Mouse (Mus musculus) heart, adult 18-20 months (tissue): Measurements from ENCODE around the gene Ckap5. TPM values are rescaled to one million over a fixed set of nuclear protein-coding genes. Genes with fewer than 3 reads are reported as not detected.
"Not testable (repeated sequence)": the region's sequence is repeated elsewhere in the genome, so short reads cannot be mapped to it uniquely, and the experiment has no call there.

Source experiments
- DNase-seq, 2 experiments: peaks; one replicate each; pipeline ENCODE4 v3.0.0; 2021 to 2022; ENCODE audit warnings: mixed read lengths in 1 of 2
- long read RNA-seq, 2 experiments: library from polyadenylated mRNA; stranded (forward); transcript quantifications; one replicate each; pipeline ENCODE4 v2.0.0; 2021
- total RNA-seq, 2 experiments: library from RNA; stranded (reverse); gene quantifications; 2 replicates each; pipeline ENCODE4 v1.2.3; 2021

Gene Ckap5
- 10 to 100 TPM; 49.1 to 50.4 TPM for total RNA-seq
- long read RNA-seq, experiment 1, full-length matches to known transcripts: 14 of 16 reads
- long read RNA-seq, experiment 1, partial matches to known transcripts: 0 of 16 reads
- long read RNA-seq, experiment 1, other reads (novel, unspliced or antisense): 2 of 16 reads
- long read RNA-seq, experiment 2, full-length matches to known transcripts: 2 of 7 reads
- long read RNA-seq, experiment 2, partial matches to known transcripts: 1 of 7 reads
- long read RNA-seq, experiment 2, other reads (novel, unspliced or antisense): 4 of 7 reads

GRCm38 (mm10) chr2:91526294-91527146, at the start of gene Ckap5:
Ckap5 (plus strand) TSS chr2:91526762.
- DNase-seq: peak; percentile 94 to 95

GRCm38 (mm10) chr2:91476841-91477240, 49.7 kb upstream of the Ckap5 start:
- DNase-seq: no peak

GRCm38 (mm10) chr2:91480399-91480801, 46.2 kb upstream of the Ckap5 start:
- no peak for DNase-seq

GRCm38 (mm10) chr2:91480805-91481514, 45.6 kb upstream of the Ckap5 start:
- peak; percentile 65 to 84 for DNase-seq

- DNase-seq: no peak
Measured at GRCm38 (mm10) chr2:91484698-91485097, 41.9 kb upstream of the Ckap5 start.

GRCm38 (mm10) chr2:91485256-91485655, 41.3 kb upstream of the Ckap5 start:
- DNase-seq: no peak

- peak in 1 of 2 experiments; percentile 44 for DNase-seq
Measured at GRCm38 (mm10) chr2:91487295-91487694, 39.3 kb upstream of the Ckap5 start.

GRCm38 (mm10) chr2:91492071-91492635, 34.4 kb upstream of the Ckap5 start:
- DNase-seq: no peak

- DNase-seq: no peak
Measured at GRCm38 (mm10) chr2:91493981-91494380, 32.6 kb upstream of the Ckap5 start.

GRCm38 (mm10) chr2:91498093-91498719, 28.4 kb upstream of the Ckap5 start:
- DNase-seq: peak in 1 of 2 experiments; percentile 27

- no peak for DNase-seq
Measured at GRCm38 (mm10) chr2:91508076-91508475, 18.5 kb upstream of the Ckap5 start.

- DNase-seq: peak; percentile 26 to 38
Measured at GRCm38 (mm10) chr2:91517186-91517585, 9.4 kb upstream of the Ckap5 start.

- DNase-seq: no peak
Measured at GRCm38 (mm10) chr2:91527147-91527486, 555 bp downstream of the Ckap5 start.

- DNase-seq: peak; percentile 92 to 96
Measured at GRCm38 (mm10) chr2:91537588-91538205, 11.1 kb downstream of the Ckap5 start.

GRCm38 (mm10) chr2:91568125-91568524, 41.6 kb downstream of the Ckap5 start:
- DNase-seq: no peak

GRCm38 (mm10) chr2:91580894-91581293, 54.3 kb downstream of the Ckap5 start:
- no peak for DNase-seq

- DNase-seq: no peak
Measured at GRCm38 (mm10) chr2:91586242-91586641, 59.7 kb downstream of the Ckap5 start.

- DNase-seq: no peak
Measured at GRCm38 (mm10) chr2:91600475-91600874, 73.9 kb downstream of the Ckap5 start.

GRCm38 (mm10) chr2:91602389-91602788, 75.8 kb downstream of the Ckap5 start:
- no peak for DNase-seq

- DNase-seq: not testable (repeated sequence)
Measured at GRCm38 (mm10) chr2:91609370-91609769, 82.8 kb downstream of the Ckap5 start.

- DNase-seq: no peak
Measured at GRCm38 (mm10) chr2:91622356-91622755, 95.8 kb downstream of the Ckap5 start.
